In genomic region chr19:54391406-54391805, GRCm38 (mm10) we compare ENCODE assay signal across 19 mouse cellular contexts.
"Had no signal": no experiment of that assay in that cellular context is flagged by ENCODE, and none has a peak within 500 bp of the region (broad histone marks: within the 10 kb centered on the region; RNA-seq: fewer than 3 reads in every experiment).

No protein-coding gene starts in this region.

- H3K4me2 ChIP-seq: limb, embryonic 15.5 days; liver, embryonic 13.5 days; lung, embryonic 15.5 days; midbrain, embryonic 12.5 days; neural tube, embryonic 13.5 days; stomach, embryonic 15.5 days had no signal

- ATAC-seq: liver, postnatal 0 days; midbrain, embryonic 16.5 days had no signal

- H3K9me3 ChIP-seq: limb, embryonic 15.5 days; liver, embryonic 13.5 days; lung, embryonic 15.5 days; midbrain, embryonic 12.5 days; neural tube, embryonic 13.5 days; stomach, embryonic 15.5 days had no signal

- H3K27ac ChIP-seq: kidney, postnatal 0 days; layer of hippocampus, adult 2 months; limb, embryonic 15.5 days; liver, embryonic 13.5 days; lung, embryonic 15.5 days; macrophage; midbrain, embryonic 12.5 days; neural tube, embryonic 13.5 days; stomach, embryonic 15.5 days had no signal

- H3K36me3 ChIP-seq: limb, embryonic 15.5 days; liver, embryonic 13.5 days; lung, embryonic 15.5 days; midbrain, embryonic 12.5 days; neural tube, embryonic 13.5 days; stomach, embryonic 15.5 days had no signal

- H3K9ac ChIP-seq: limb, embryonic 15.5 days; liver, embryonic 13.5 days; liver, postnatal 0 days; lung, embryonic 15.5 days; midbrain, embryonic 12.5 days; neural tube, embryonic 13.5 days; stomach, embryonic 15.5 days had no signal

- DNase-seq: kidney, adult 9 months; kidney, postnatal 4 days; liver, embryonic 13.5 days; liver, postnatal 0 days; lung, postnatal 14 days; retina, postnatal 1 day; right cerebral cortex, postnatal 4 days; spleen, adult 18-20 months; thymus, postnatal 36 days had no signal

- H3K27me3 ChIP-seq: limb, embryonic 15.5 days; liver, embryonic 13.5 days; lung, embryonic 15.5 days; megakaryocyte, embryonic 14.5 days; midbrain, embryonic 12.5 days; neural tube, embryonic 13.5 days; stomach, embryonic 15.5 days had no signal

- H3K4me3 ChIP-seq: layer of hippocampus, adult 2 months; limb, embryonic 15.5 days; liver, embryonic 13.5 days; lung, embryonic 15.5 days; megakaryocyte, embryonic 14.5 days; midbrain, embryonic 12.5 days; neural tube, embryonic 13.5 days; stomach, embryonic 15.5 days had no signal

- H3K4me1 ChIP-seq: limb, embryonic 15.5 days; liver, embryonic 13.5 days; lung, embryonic 15.5 days; megakaryocyte, embryonic 14.5 days; midbrain, embryonic 12.5 days; neural tube, embryonic 13.5 days; stomach, embryonic 15.5 days had no signal
